Mouse (Mus musculus): Measurements from ENCODE around the gene Ift80. TPM values are rescaled to one million over a fixed set of nuclear protein-coding genes. Genes with fewer than 3 reads are reported as not detected.

Ift80 gene
- 19.6 and 24.0 TPM in 2 replicates for polyA plus RNA-seq (2014; fragmentation: Nextera tagmentation; extraction: Ambion mirVana)

GRCm38 (mm10) chr3:69004437-69005337 is at the start of gene Ift80, which contains the start of gene Smc4:
TSS of gene Ift80 (minus strand) at chr3:69004570.
TSS of gene Smc4 (plus strand) at chr3:69004738.
- WGBS, result under 1% methylated on average over 70 of the region's 76 CpGs
- Histone ChIP-seq H3K9me3 (ENCODE audit: control insufficient read depth, low read length) (no peaks in the 10 kb centered on the region), H3K36me3 (ENCODE audit: control insufficient read depth, insufficient read depth, low read length) (no peaks in the 10 kb centered on the region; the same call in 1 of the 2 replicates), H3K27me3 (ENCODE audit: control insufficient read depth, insufficient read depth, low read length) (no peaks in the 10 kb centered on the region), H3K9ac (ENCODE audit: low read length) (peak within 1 kb of the TSS; percentile 95), H3K4me3 (ENCODE audit: low read depth, low read length) (peak within 1 kb of the TSS; percentile 99), H3K4me1 (replicated peaks; ENCODE audit: control insufficient read depth, insufficient read depth, low read length) (no peaks in the 10 kb centered on the region), H3K27ac (ENCODE audit: low read depth, low read length) (peak within 1 kb of the TSS; percentile 90), H3K4me2 (ENCODE audit: low read depth, low read length, severe bottlenecking) (peak within 1 kb of the TSS; percentile 81)
- ATAC-seq (replicated peaks; ENCODE audit: low FRiP score), result peak; percentile 93
- peak; percentile 98 for DNase-seq (ENCODE audit: low spot score)

DNA sequence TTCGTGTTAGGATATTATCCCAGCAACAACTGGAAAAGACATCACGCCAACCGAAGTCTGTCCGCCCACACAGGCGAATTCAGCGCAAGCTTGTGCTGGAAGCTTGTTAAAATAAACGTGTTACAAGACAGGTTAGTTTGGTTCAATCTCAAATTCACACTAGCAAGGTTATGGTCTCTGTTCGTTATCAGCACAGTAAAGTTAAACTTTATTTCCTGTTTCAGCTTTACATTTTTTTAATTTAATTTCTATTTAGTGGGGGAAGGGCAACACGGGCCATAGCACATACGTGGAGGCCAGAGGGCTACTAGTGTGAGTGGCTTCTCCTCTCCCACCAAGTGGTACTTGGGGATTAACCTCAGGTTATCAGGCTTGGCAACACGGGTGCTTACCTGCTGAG is 47.5 kb upstream of the Ift80 start:
- DNase-seq (ENCODE audit: low spot score), result no peak
- no peak overlapping the region for H3K4me3 ChIP-seq (ENCODE audit: low read depth, low read length)
- no peaks in the 10 kb centered on the region for H3K27me3 ChIP-seq (ENCODE audit: control insufficient read depth, insufficient read depth, low read length)
- H3K9me3 ChIP-seq (ENCODE audit: control insufficient read depth, low read length), result no peaks in the 10 kb centered on the region
- H3K36me3 ChIP-seq (ENCODE audit: control insufficient read depth, insufficient read depth, low read length), result no peaks in the 10 kb centered on the region
- no peak overlapping the region for H3K9ac ChIP-seq (ENCODE audit: low read length)
- H3K4me2 ChIP-seq (ENCODE audit: low read depth, low read length, severe bottlenecking), result no peak overlapping the region
- H3K4me1 ChIP-seq (replicated peaks; ENCODE audit: control insufficient read depth, insufficient read depth, low read length), result no peaks in the 10 kb centered on the region
- ATAC-seq (replicated peaks; ENCODE audit: low FRiP score), result no peak
- no peak overlapping the region for H3K27ac ChIP-seq (ENCODE audit: low read depth, low read length)
- WGBS, result 94% methylated on average over 11 of the region's 11 CpGs

GRCm38 (mm10) chr3:69049011-69049410 is 44.6 kb upstream of the Ift80 start:
- Histone ChIP-seq H3K4me1 (replicated peaks; ENCODE audit: control insufficient read depth, insufficient read depth, low read length) (peaks cover 4% of the 10 kb centered on the region; the same call in 1 of the 2 replicates), H3K9me3 (ENCODE audit: control insufficient read depth, low read length) (no peaks in the 10 kb centered on the region), H3K36me3 (ENCODE audit: control insufficient read depth, insufficient read depth, low read length) (no peaks in the 10 kb centered on the region), H3K27ac (ENCODE audit: low read depth, low read length) (no peak overlapping the region), H3K4me2 (ENCODE audit: low read depth, low read length, severe bottlenecking) (no peak overlapping the region), H3K4me3 (ENCODE audit: low read depth, low read length) (no peak overlapping the region), H3K9ac (ENCODE audit: low read length) (no peak overlapping the region), H3K27me3 (ENCODE audit: control insufficient read depth, insufficient read depth, low read length) (no peaks in the 10 kb centered on the region)
- WGBS, result 83% methylated on average over 6 of the region's 6 CpGs
- no peak for ATAC-seq (replicated peaks; ENCODE audit: low FRiP score)
- DNase-seq (ENCODE audit: low spot score), result no peak

DNA sequence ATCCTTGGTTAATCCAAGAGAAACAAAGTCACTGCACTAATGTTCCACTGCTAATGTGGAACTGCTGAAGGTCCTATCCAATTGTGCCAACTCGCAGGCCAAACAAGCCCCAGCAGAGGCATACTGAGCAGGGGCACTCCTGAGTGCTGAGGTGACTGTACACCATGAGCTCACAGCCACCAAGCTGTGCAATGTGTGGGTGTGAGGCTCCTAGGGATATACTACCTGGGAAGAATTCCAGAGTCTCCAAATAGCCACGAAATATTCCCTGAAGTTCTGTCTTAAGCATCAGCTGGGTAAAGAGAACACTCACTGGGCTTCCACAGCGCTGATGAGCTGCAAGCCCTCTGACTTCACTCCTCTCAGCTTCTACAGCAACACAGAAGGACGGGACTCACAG is 43.3 kb upstream of the Ift80 start:
- Histone ChIP-seq H3K27me3 (ENCODE audit: control insufficient read depth, insufficient read depth, low read length) (no peaks in the 10 kb centered on the region), H3K9me3 (ENCODE audit: control insufficient read depth, low read length) (no peaks in the 10 kb centered on the region), H3K4me3 (ENCODE audit: low read depth, low read length) (no peak overlapping the region), H3K4me2 (ENCODE audit: low read depth, low read length, severe bottlenecking) (no peak overlapping the region), H3K4me1 (replicated peaks; ENCODE audit: control insufficient read depth, insufficient read depth, low read length) (peaks cover 6% of the 10 kb centered on the region; the same call in 1 of the 2 replicates), H3K27ac (ENCODE audit: low read depth, low read length) (no peak overlapping the region), H3K36me3 (ENCODE audit: control insufficient read depth, insufficient read depth, low read length) (no peaks in the 10 kb centered on the region), H3K9ac (ENCODE audit: low read length) (no peak overlapping the region)
- no peak for DNase-seq (ENCODE audit: low spot score)
- WGBS, result 81% methylated on average over 4 of the region's 4 CpGs
- ATAC-seq (replicated peaks; ENCODE audit: low FRiP score), result no peak

GRCm38 (mm10) chr3:69046509-69046908 is 42.1 kb upstream of the Ift80 start:
- 68% methylated on average over 4 of the region's 4 CpGs for WGBS
- Histone ChIP-seq H3K4me1 (replicated peaks; ENCODE audit: control insufficient read depth, insufficient read depth, low read length) (peaks cover 8% of the 10 kb centered on the region; the same call in 1 of the 2 replicates), H3K27ac (ENCODE audit: low read depth, low read length) (no peak overlapping the region), H3K36me3 (ENCODE audit: control insufficient read depth, insufficient read depth, low read length) (no peaks in the 10 kb centered on the region), H3K4me3 (ENCODE audit: low read depth, low read length) (no peak overlapping the region), H3K9me3 (ENCODE audit: control insufficient read depth, low read length) (no peaks in the 10 kb centered on the region), H3K4me2 (ENCODE audit: low read depth, low read length, severe bottlenecking) (no peak overlapping the region), H3K9ac (ENCODE audit: low read length) (no peak overlapping the region), H3K27me3 (ENCODE audit: control insufficient read depth, insufficient read depth, low read length) (no peaks in the 10 kb centered on the region)
- no peak for ATAC-seq (replicated peaks; ENCODE audit: low FRiP score)
- no peak for DNase-seq (ENCODE audit: low spot score)

- WGBS, result 21% methylated on average over 13 of the region's 13 CpGs
- ATAC-seq (replicated peaks; ENCODE audit: low FRiP score) (no peak), DNase-seq (ENCODE audit: low spot score) (no peak)
- H3K4me2 ChIP-seq (ENCODE audit: low read depth, low read length, severe bottlenecking), result peak overlapping the region; percentile 86
- H3K36me3 ChIP-seq (ENCODE audit: control insufficient read depth, insufficient read depth, low read length), result no peaks in the 10 kb centered on the region; the same call in 1 of the 2 replicates
- no peaks in the 10 kb centered on the region for H3K9me3 ChIP-seq (ENCODE audit: control insufficient read depth, low read length)
- peak overlapping the region; percentile 98 for H3K9ac ChIP-seq (ENCODE audit: low read length)
- peak overlapping the region; percentile 84 for H3K4me3 ChIP-seq (ENCODE audit: low read depth, low read length)
- H3K4me1 ChIP-seq (replicated peaks; ENCODE audit: control insufficient read depth, insufficient read depth, low read length), result peaks cover 12% of the 10 kb centered on the region
- H3K27me3 ChIP-seq (ENCODE audit: control insufficient read depth, insufficient read depth, low read length), result no peaks in the 10 kb centered on the region
- H3K27ac ChIP-seq (ENCODE audit: low read depth, low read length), result no peak overlapping the region
Observed at GRCm38 (mm10) chr3:69045750-69046149, 41.4 kb upstream of the Ift80 start.

GRCm38 (mm10) chr3:69045400-69045703 is 41.0 kb upstream of the Ift80 start:
- H3K4me2 ChIP-seq (ENCODE audit: low read depth, low read length, severe bottlenecking), result peak overlapping the region; percentile 86
- peak overlapping the region; percentile 94 for H3K27ac ChIP-seq (ENCODE audit: low read depth, low read length)
- ATAC-seq (replicated peaks; ENCODE audit: low FRiP score) (no peak; the same call in 1 of the 2 replicates), DNase-seq (ENCODE audit: low spot score) (no peak)
- H3K27me3 ChIP-seq (ENCODE audit: control insufficient read depth, insufficient read depth, low read length), result no peaks in the 10 kb centered on the region
- peak overlapping the region; percentile 84 for H3K4me3 ChIP-seq (ENCODE audit: low read depth, low read length)
- no peaks in the 10 kb centered on the region; the same call in 1 of the 2 replicates for H3K36me3 ChIP-seq (ENCODE audit: control insufficient read depth, insufficient read depth, low read length)
- no peaks in the 10 kb centered on the region for H3K9me3 ChIP-seq (ENCODE audit: control insufficient read depth, low read length)
- WGBS, result 11% methylated on average over 9 of the region's 9 CpGs
- peaks cover 12% of the 10 kb centered on the region for H3K4me1 ChIP-seq (replicated peaks; ENCODE audit: control insufficient read depth, insufficient read depth, low read length)
- H3K9ac ChIP-seq (ENCODE audit: low read length), result peak overlapping the region; percentile 98

DNA sequence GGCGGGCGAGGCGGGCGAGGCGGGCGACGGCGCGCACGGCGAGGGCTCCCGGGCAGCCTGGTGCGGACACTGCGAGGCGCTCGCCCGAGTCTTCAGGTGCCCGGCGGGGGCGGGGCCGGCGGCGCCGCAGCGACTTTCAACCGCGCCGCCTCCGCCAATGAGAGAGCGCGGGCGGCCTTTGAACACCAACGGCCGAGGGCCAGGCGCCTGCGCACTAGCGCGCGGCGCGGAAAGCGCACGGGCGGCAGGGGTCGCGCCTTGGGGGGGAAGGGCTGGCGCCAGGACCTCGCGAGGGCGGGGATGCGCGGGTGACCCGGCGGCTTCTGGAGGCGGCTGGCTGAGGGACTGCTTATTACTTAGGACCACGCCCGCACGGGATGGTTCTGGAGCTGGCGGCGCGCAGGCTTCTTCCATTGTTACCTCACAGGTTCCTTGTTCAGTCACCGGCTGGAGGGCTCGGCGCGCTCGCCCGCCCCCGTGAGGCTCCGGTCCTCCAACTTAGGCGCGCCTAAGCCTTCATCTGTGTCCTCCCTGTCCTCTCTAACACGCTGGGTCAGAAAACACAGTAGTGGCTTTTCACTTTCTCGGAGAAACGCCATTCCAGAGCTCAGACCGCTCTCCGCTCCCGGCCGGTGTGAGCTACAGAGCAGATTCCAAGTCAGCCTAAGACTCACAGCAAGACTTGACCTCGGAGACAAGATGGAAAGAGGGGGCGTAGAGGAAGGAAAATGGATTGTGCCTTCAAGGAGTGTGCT is 40.5 kb upstream of the Ift80 start, which contains the start of gene Trim59:
Trim59 (minus strand) TSS at position 111 of the 755 bp plus-strand sequence.
- no peaks in the 10 kb centered on the region; the same call in 1 of the 2 replicates for H3K36me3 ChIP-seq (ENCODE audit: control insufficient read depth, insufficient read depth, low read length)
- ATAC-seq (replicated peaks; ENCODE audit: low FRiP score) (peak; percentile 94), DNase-seq (ENCODE audit: low spot score) (peak; percentile 98)
- H3K27me3 ChIP-seq (ENCODE audit: control insufficient read depth, insufficient read depth, low read length), result no peaks in the 10 kb centered on the region
- H3K4me1 ChIP-seq (replicated peaks; ENCODE audit: control insufficient read depth, insufficient read depth, low read length), result peaks cover 12% of the 10 kb centered on the region
- H3K9me3 ChIP-seq (ENCODE audit: control insufficient read depth, low read length), result no peaks in the 10 kb centered on the region
- peak within 1 kb of the TSS; percentile 98 for H3K9ac ChIP-seq (ENCODE audit: low read length)
- peak within 1 kb of the TSS; percentile 94 for H3K27ac ChIP-seq (ENCODE audit: low read depth, low read length)
- peak within 1 kb of the TSS; percentile 86 for H3K4me2 ChIP-seq (ENCODE audit: low read depth, low read length, severe bottlenecking)
- under 1% methylated on average over 65 of the region's 80 CpGs for WGBS
- peak within 1 kb of the TSS; percentile 84 for H3K4me3 ChIP-seq (ENCODE audit: low read depth, low read length)
